Mouse (Mus musculus): ENCODE data around the gene Zfp410. TPM values are rescaled to one million over a fixed set of nuclear protein-coding genes. Genes with fewer than 3 reads are reported as not detected.

Zfp410 gene
- total and polyA plus RNA-seq, 3 experiments: 33.5 to 53.7 (median 42.9) TPM

GRCm38 (mm10) chr12:84285593-84285968 lies 31.1 kb upstream of the Zfp410 start:
- DNase-seq (ENCODE audit: extremely low read depth): no peak
- dilution Hi-C loops (cut with MboI; ENCODE audit: extremely low pct_ligation_motif_present, extremely low pct_unique_long_range_greater_than_20kb, low sequenced_read_pairs): no loop called here
- Histone ChIP-seq H3K4me1 (ENCODE audit: control insufficient read depth in 1 of 2, insufficient read depth in 2 of 2) (peaks cover 3 to 20% of the 10 kb centered on the region in 2 experiments; a peak in 3 of 4 replicates), H3K9ac (ENCODE audit: insufficient read depth, low read depth) (peak overlapping the region; percentile 91), H3K27ac (ENCODE audit: insufficient read depth, low read depth) (no peak overlapping the region), H3K9me3 (replicated peaks; ENCODE audit: low read length) (peaks cover 7% of the 10 kb centered on the region), H3K4me2 (ENCODE audit: insufficient read depth, low read depth, poor library complexity, severe bottlenecking) (peak overlapping the region; percentile 99), H3K79me2 (replicated peaks; ENCODE audit: control insufficient read depth, extremely low read depth, insufficient read depth, poor library complexity, severe bottlenecking) (peaks cover 17% of the 10 kb centered on the region), H3K27me3 (replicated peaks) (no peaks in the 10 kb centered on the region), H3K36me3 (replicated peaks in 1 of 2; ENCODE audit: control insufficient read depth in 1 of 2, insufficient read depth in 1 of 2, low read length in 1 of 2) (peaks cover 2 to 24% of the 10 kb centered on the region in 2 experiments), H3K4me3 (replicated peaks in 1 of 3; ENCODE audit: low read depth in 2 of 3, low read length in 2 of 3, poor library complexity in 1 of 3) (peak overlapping the region; percentile 79 to 85 (median 82))
- in situ Hi-C loops (cut with MboI; ENCODE audit: low pct_ligation_motif_present, low pct_unique_long_range_greater_than_20kb, low sequenced_read_pairs): no loop called here
- no peak for TF ChIP-seq BHLHE40 (IDR thresholded peaks at IDR 0.05; ENCODE audit: low read depth, low read length)
- 0 out of 2 replicates have a peak, but pooled peaks have one; percentile 41 for TF ChIP-seq CHD1 (IDR thresholded peaks at IDR 0.05; ENCODE audit: low read depth, low read length)
- no peak; the same call in 1 of the 2 replicates for TF ChIP-seq SIN3A (IDR thresholded peaks at IDR 0.05; ENCODE audit: low read length)
- 0 out of 2 replicates have a peak, but pooled peaks have one; percentile 1 for TF ChIP-seq EP300 (IDR thresholded peaks at IDR 0.05; ENCODE audit: low read length)

DNA sequence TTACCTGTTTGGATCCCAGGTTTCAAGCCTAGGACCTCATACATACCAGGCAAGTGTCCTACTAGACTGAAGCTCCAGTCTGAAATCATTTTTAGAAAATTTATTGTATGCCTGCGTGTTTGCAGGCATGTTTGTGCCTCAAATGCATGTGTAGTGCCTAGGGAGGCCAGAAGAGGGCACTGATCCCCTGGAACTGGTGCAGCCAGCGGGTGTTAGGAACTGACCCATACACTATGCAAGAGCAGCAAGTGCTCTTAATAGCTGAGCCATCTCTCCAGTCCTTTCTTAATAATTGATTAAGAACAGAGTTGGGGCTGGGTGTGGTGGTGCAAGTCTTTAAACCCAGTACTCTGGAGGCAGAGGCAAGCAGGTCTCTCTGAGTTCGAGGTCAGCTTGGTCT lies 28.2 kb upstream of the Zfp410 start:
- Histone ChIP-seq H3K27me3 (replicated peaks) (no peaks in the 10 kb centered on the region), H3K4me2 (ENCODE audit: insufficient read depth, low read depth, poor library complexity, severe bottlenecking) (no peak overlapping the region), H3K36me3 (replicated peaks in 1 of 2; ENCODE audit: control insufficient read depth in 1 of 2, insufficient read depth in 1 of 2, low read length in 1 of 2) (peaks cover 11 to 44% of the 10 kb centered on the region in 2 experiments), H3K4me1 (ENCODE audit: control insufficient read depth in 1 of 2, insufficient read depth in 2 of 2) (peaks cover 3 to 20% of the 10 kb centered on the region in 2 experiments; a peak in 3 of 4 replicates), H3K9ac (ENCODE audit: insufficient read depth, low read depth) (no peak overlapping the region), H3K27ac (ENCODE audit: insufficient read depth, low read depth) (no peak overlapping the region), H3K79me2 (replicated peaks; ENCODE audit: control insufficient read depth, extremely low read depth, insufficient read depth, poor library complexity, severe bottlenecking) (peaks cover 17% of the 10 kb centered on the region), H3K4me3 (replicated peaks in 1 of 3; ENCODE audit: low read depth in 2 of 3, low read length in 2 of 3, poor library complexity in 1 of 3) (no peak overlapping the region), H3K9me3 (replicated peaks; ENCODE audit: low read length) (peaks cover 3% of the 10 kb centered on the region)
- peak; percentile 43 for DNase-seq (ENCODE audit: extremely low read depth)
- in situ Hi-C loops (cut with MboI; ENCODE audit: low pct_ligation_motif_present, low pct_unique_long_range_greater_than_20kb, low sequenced_read_pairs): no loop called here
- dilution Hi-C loops (cut with MboI; ENCODE audit: extremely low pct_ligation_motif_present, extremely low pct_unique_long_range_greater_than_20kb, low sequenced_read_pairs): no loop called here
- peak; percentile 50 for TF ChIP-seq RAD21 (IDR thresholded peaks at IDR 0.05; ENCODE audit: low read depth, low read length)
- no peak for TF ChIP-seq HCFC1 (IDR thresholded peaks at IDR 0.05; ENCODE audit: low read depth, low read length)
- no peak for TF ChIP-seq ZC3H11A (IDR thresholded peaks at IDR 0.05; ENCODE audit: low read depth, low read length)
- peak; percentile 48 to 67 for TF ChIP-seq CTCF (conservative IDR thresholded peaks at IDR 0.05 in 1 of 2, IDR thresholded peaks at IDR 0.05 in 1 of 2; ENCODE audit: low read depth in 2 of 2, low read length in 2 of 2)
- peak; percentile 16; the same call in 1 of the 2 replicates for TF ChIP-seq SMC3 (IDR thresholded peaks at IDR 0.05; ENCODE audit: low read depth, low read length)

GRCm38 (mm10) chr12:84297851-84298250 lies 18.8 kb upstream of the Zfp410 start:
- H3K27me3 ChIP-seq (replicated peaks): no peaks in the 10 kb centered on the region
- no peaks in the 10 kb centered on the region for H3K4me1 ChIP-seq (ENCODE audit: control insufficient read depth in 1 of 2, insufficient read depth in 2 of 2)
- in situ Hi-C loops (cut with MboI; ENCODE audit: low pct_ligation_motif_present, low pct_unique_long_range_greater_than_20kb, low sequenced_read_pairs) (no loop called here), dilution Hi-C loops (cut with MboI; ENCODE audit: extremely low pct_ligation_motif_present, extremely low pct_unique_long_range_greater_than_20kb, low sequenced_read_pairs) (no loop called here)
- no peak for DNase-seq (ENCODE audit: extremely low read depth)
- H3K4me2 ChIP-seq (ENCODE audit: insufficient read depth, low read depth, poor library complexity, severe bottlenecking): no peak overlapping the region
- no peak overlapping the region for H3K9ac ChIP-seq (ENCODE audit: insufficient read depth, low read depth)
- no peaks in the 10 kb centered on the region for H3K79me2 ChIP-seq (replicated peaks; ENCODE audit: control insufficient read depth, extremely low read depth, insufficient read depth, poor library complexity, severe bottlenecking)
- H3K4me3 ChIP-seq (replicated peaks in 1 of 3; ENCODE audit: low read depth in 2 of 3, low read length in 2 of 3, poor library complexity in 1 of 3): no peak overlapping the region
- no peak overlapping the region for H3K27ac ChIP-seq (ENCODE audit: insufficient read depth, low read depth)
- H3K36me3 ChIP-seq (replicated peaks in 1 of 2; ENCODE audit: control insufficient read depth in 1 of 2, insufficient read depth in 1 of 2, low read length in 1 of 2): peaks cover 40 to 80% of the 10 kb centered on the region in 2 experiments
- no peaks in the 10 kb centered on the region for H3K9me3 ChIP-seq (replicated peaks; ENCODE audit: low read length)
- TF ChIP-seq MEF2A (IDR thresholded peaks at IDR 0.05; ENCODE audit: borderline replicate concordance, low read depth, low read length) (no peak), ZKSCAN1 (IDR thresholded peaks at IDR 0.05; ENCODE audit: borderline replicate concordance, low read depth, low read length) (no peak), RCOR1 (conservative IDR thresholded peaks at IDR 0.05; ENCODE audit: low read depth, low read length) (no peak), CHD1 (IDR thresholded peaks at IDR 0.05; ENCODE audit: low read depth, low read length) (no peak), CTCF (conservative IDR thresholded peaks at IDR 0.05 in 1 of 2, IDR thresholded peaks at IDR 0.05 in 1 of 2; ENCODE audit: low read depth in 2 of 2, low read length in 2 of 2) (no peak), SMC3 (IDR thresholded peaks at IDR 0.05; ENCODE audit: low read depth, low read length) (no peak), POLR2A (IDR thresholded peaks at IDR 0.05; ENCODE audit: low read depth, low read length) (no peak), IRF4 (IDR thresholded peaks at IDR 0.05; ENCODE audit: low read depth, low read length) (no peak), MXI1 (IDR thresholded peaks at IDR 0.05; ENCODE audit: low read depth, low read length) (no peak), POLR2AphosphoS2 (IDR thresholded peaks at IDR 0.05; ENCODE audit: low read depth, low read length) (no peak), ETS1 (conservative IDR thresholded peaks at IDR 0.05; ENCODE audit: low read depth, low read length) (no peak), KAT2A (IDR thresholded peaks at IDR 0.05; ENCODE audit: insufficient replicate concordance, low read length) (no peak), EP300 (IDR thresholded peaks at IDR 0.05; ENCODE audit: low read length) (no peak), SIN3A (IDR thresholded peaks at IDR 0.05; ENCODE audit: low read length) (no peak), MAZ (IDR thresholded peaks at IDR 0.05; ENCODE audit: low read depth, low read length) (no peak), NELFE (IDR thresholded peaks at IDR 0.05; ENCODE audit: low read depth, low read length) (no peak)

Data from CH12.LX (cell line).